Mouse (Mus musculus) myocyte (in vitro differentiated cells): Measurements from ENCODE around the gene Mrtfb.

Experiments
- E2F4 ChIP-seq: IDR thresholded peaks from one replicate; pipeline ENCODE4 v1.6.1; 2011; ENCODE audit warnings: mild to moderate bottlenecking, control low read depth, moderate library complexity; ENCODE audit not compliant: insufficient read depth
- MAX ChIP-seq: IDR thresholded peaks from one replicate; pipeline ENCODE4 v1.6.1; 2011; ENCODE audit warnings: low read depth, mild to moderate bottlenecking, control low read depth
- POLR2A ChIP-seq: IDR thresholded peaks from one replicate; pipeline ENCODE4 v1.6.1; 2011; ENCODE audit warnings: low read depth, mild to moderate bottlenecking, control low read depth, moderate library complexity; ENCODE audit not compliant: insufficient read length
- POLR2AphosphoS2 ChIP-seq: IDR thresholded peaks from one replicate; pipeline ENCODE4 v1.6.1; 2011; ENCODE audit warnings: low read depth, control low read depth; ENCODE audit not compliant: insufficient read length
- USF1 ChIP-seq: IDR thresholded peaks from one replicate; pipeline ENCODE4 v1.6.1; 2011; ENCODE audit warnings: low read depth, mild to moderate bottlenecking, control low read depth, moderate library complexity

DNA sequence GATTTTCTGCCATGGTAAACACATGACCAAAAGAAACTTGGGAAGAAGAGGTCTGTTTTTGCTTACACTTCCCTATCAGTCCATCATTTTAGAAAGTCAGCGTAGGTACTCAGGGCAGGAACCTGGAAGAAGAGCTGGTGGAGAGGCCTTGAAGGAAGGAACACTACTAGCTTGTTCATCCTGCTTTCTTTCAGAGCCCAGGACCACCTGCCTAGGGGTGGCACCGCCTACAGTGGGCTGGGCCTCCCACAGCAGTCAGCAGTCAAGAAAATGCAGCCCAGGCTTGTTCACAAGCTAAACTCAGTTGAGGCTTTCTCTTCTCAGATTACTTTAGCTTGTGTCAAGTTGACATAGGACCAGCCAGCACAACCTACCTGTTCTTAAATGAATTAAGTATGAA, 2.7 kb downstream of the Mrtfb start:
- no peak for TF ChIP-seq POLR2AphosphoS2
- no peak for TF ChIP-seq POLR2A
- no peak for TF ChIP-seq USF1
- TF ChIP-seq MAX: no peak
- TF ChIP-seq E2F4: no peak
